Mouse (Mus musculus) lung, adult 2 months (tissue): ENCODE measurements at regions not wholly inside any gene's neighbourhood (a gene's known extent, or its start where the extent isn't known, plus 50 kb on each side); places are given as distances from the start of the nearest gene placed in this dataset.

Experiments
- CTCF ChIP-seq: fragments of 200-500 bp; IDR thresholded peaks from 2 replicates; pipeline ENCODE4 v1.5.1; 2011; ENCODE audit warnings: mild to moderate bottlenecking, low read length, control low read depth; ENCODE audit not compliant: insufficient read depth
- POLR2A ChIP-seq: fragments of 200-500 bp; IDR thresholded peaks from 2 replicates; pipeline ENCODE4 v1.6.1; 2011; ENCODE audit warnings: low read depth, mild to moderate bottlenecking, control low read depth, low read length, borderline replicate concordance; ENCODE audit errors: extremely low read depth

DNA sequence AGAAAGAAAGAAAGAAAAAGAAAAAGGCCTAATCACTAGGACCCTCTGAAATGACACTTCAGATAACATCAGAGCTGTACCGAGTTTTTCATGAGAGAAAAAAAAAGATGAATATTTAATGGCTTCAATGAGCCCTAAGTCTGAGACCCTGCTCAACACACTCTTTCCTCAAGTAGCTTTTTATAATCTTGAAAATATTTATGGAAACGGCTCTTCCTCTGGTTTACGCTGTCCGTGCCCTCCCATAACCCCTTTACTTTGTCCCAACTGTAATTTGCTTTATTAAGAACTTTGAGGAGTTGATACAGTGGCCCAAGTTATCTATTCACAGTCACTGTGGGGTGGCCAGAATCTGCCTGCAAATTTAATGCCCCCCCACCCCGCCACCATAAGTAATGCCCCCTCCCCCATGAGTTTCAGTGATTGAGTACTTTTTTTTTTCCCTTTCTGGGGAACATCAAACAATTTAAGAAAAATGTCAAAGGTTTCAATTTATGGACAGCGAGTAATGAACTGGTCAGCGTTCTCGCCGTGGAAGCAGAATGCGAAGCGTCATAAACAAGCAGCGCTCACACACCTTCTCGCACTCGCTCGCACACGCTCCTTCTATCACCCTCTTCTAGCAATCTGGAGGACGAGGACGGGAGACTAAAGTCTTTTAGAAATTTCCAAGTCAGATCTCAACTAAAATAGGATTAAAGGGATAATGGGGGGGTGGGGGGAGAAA, 316.3 kb downstream of the Med13l start:
- TF ChIP-seq CTCF, result no peak
- no peak for TF ChIP-seq POLR2A
